Mouse (Mus musculus): ENCODE data around the gene Tmem184b. TPM values are rescaled to one million over a fixed set of nuclear protein-coding genes. Genes with fewer than 3 reads are reported as not detected.

The Tmem184b gene
- polyA plus RNA-seq, 1 experiment from 2014 or later: 43.1 TPM

GRCm38 (mm10) chr15:79393101-79393500, 10.3 kb downstream of the Tmem184b start:
- H3K4me1 ChIP-seq: peaks cover 58% of the 10 kb centered on the region
- WGBS: 90% methylated on average over 6 of the region's 6 CpGs
- H3K4me3 ChIP-seq (replicated peaks): no peak overlapping the region
- H3K27me3 ChIP-seq (replicated peaks): no peaks in the 10 kb centered on the region
- no peak for ATAC-seq (ENCODE audit: low FRiP score)
- no peaks in the 10 kb centered on the region for H3K9me3 ChIP-seq (replicated peaks)
- H3K36me3 ChIP-seq: peaks cover 2% of the 10 kb centered on the region; the same call in 1 of the 2 replicates
- no peak overlapping the region for H3K4me2 ChIP-seq
- H3K9ac ChIP-seq (replicated peaks): no peak overlapping the region
- no peak overlapping the region for H3K27ac ChIP-seq (replicated peaks)

GRCm38 (mm10) chr15:79392527-79392926, 10.8 kb downstream of the Tmem184b start:
- Histone ChIP-seq H3K36me3 (peaks cover 1% of the 10 kb centered on the region; the same call in 1 of the 2 replicates), H3K27ac (replicated peaks) (no peak overlapping the region), H3K9me3 (replicated peaks) (no peaks in the 10 kb centered on the region), H3K4me3 (replicated peaks) (no peak overlapping the region), H3K4me2 (no peak overlapping the region), H3K27me3 (replicated peaks) (no peaks in the 10 kb centered on the region), H3K9ac (replicated peaks) (no peak overlapping the region), H3K4me1 (peaks cover 58% of the 10 kb centered on the region)
- ATAC-seq (ENCODE audit: low FRiP score): no peak
- WGBS: 95% methylated on average over 5 of the region's 5 CpGs

- Histone ChIP-seq H3K4me3 (replicated peaks) (no peak overlapping the region), H3K36me3 (no peaks in the 10 kb centered on the region), H3K4me1 (peaks cover 58% of the 10 kb centered on the region), H3K27me3 (replicated peaks) (no peaks in the 10 kb centered on the region), H3K9ac (replicated peaks) (no peak overlapping the region), H3K27ac (replicated peaks) (peak overlapping the region; percentile 48), H3K4me2 (no peak overlapping the region), H3K9me3 (replicated peaks) (no peaks in the 10 kb centered on the region)
- 49% methylated on average over 7 of the region's 7 CpGs for WGBS
- peak; percentile 48; the same call in 1 of the 2 replicates for ATAC-seq (ENCODE audit: low FRiP score)
Measured at GRCm38 (mm10) chr15:79391447-79392093, 11.8 kb downstream of the Tmem184b start.

DNA sequence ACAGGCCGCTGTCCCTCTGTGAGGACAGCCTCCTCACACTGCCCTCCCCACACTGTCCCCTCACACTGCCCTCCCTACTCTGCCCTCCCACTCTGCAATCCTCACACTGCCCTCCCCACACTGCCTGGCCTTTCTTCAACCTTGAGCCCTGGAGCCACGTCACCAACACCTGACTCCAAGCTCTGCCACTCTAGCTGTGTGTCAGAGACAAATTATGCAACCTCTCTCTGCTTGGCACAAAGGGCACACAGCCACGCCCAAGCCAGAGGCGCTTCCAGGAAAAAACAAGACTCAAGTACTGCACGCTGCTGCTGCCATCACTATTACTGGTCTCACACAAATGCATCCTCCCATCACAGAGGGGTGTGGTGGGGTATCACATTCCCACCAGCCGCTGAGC, 12.9 kb downstream of the Tmem184b start:
- Histone ChIP-seq H3K36me3 (no peaks in the 10 kb centered on the region), H3K27me3 (replicated peaks) (no peaks in the 10 kb centered on the region), H3K27ac (replicated peaks) (no peak overlapping the region), H3K4me1 (peaks cover 54% of the 10 kb centered on the region), H3K9ac (replicated peaks) (no peak overlapping the region), H3K4me2 (no peak overlapping the region), H3K4me3 (replicated peaks) (no peak overlapping the region), H3K9me3 (replicated peaks) (no peaks in the 10 kb centered on the region)
- 87% methylated on average over 6 of the region's 6 CpGs for WGBS
- ATAC-seq (ENCODE audit: low FRiP score): no peak

GRCm38 (mm10) chr15:79388171-79388570, 15.2 kb downstream of the Tmem184b start:
- no peak overlapping the region for H3K4me2 ChIP-seq
- H3K9me3 ChIP-seq (replicated peaks): no peaks in the 10 kb centered on the region
- ATAC-seq (ENCODE audit: low FRiP score): no peak
- no peak overlapping the region for H3K4me3 ChIP-seq (replicated peaks)
- H3K36me3 ChIP-seq: no peaks in the 10 kb centered on the region
- WGBS: 79% methylated on average over 6 of the region's 6 CpGs
- H3K27me3 ChIP-seq (replicated peaks): no peaks in the 10 kb centered on the region
- peaks cover 32% of the 10 kb centered on the region for H3K4me1 ChIP-seq
- no peak overlapping the region for H3K9ac ChIP-seq (replicated peaks)
- no peak overlapping the region for H3K27ac ChIP-seq (replicated peaks)

GRCm38 (mm10) chr15:79387611-79388010, 15.8 kb downstream of the Tmem184b start:
- Histone ChIP-seq H3K9ac (replicated peaks) (no peak overlapping the region), H3K36me3 (no peaks in the 10 kb centered on the region), H3K4me1 (peaks cover 26% of the 10 kb centered on the region), H3K27ac (replicated peaks) (no peak overlapping the region), H3K9me3 (replicated peaks) (no peaks in the 10 kb centered on the region), H3K4me2 (no peak overlapping the region), H3K4me3 (replicated peaks) (no peak overlapping the region), H3K27me3 (replicated peaks) (no peaks in the 10 kb centered on the region)
- WGBS: 84% methylated on average over 7 of the region's 7 CpGs
- ATAC-seq (ENCODE audit: low FRiP score): no peak

GRCm38 (mm10) chr15:79387081-79387480, 16.3 kb downstream of the Tmem184b start:
- H3K27me3 ChIP-seq (replicated peaks): no peaks in the 10 kb centered on the region
- no peak overlapping the region for H3K4me2 ChIP-seq
- peaks cover 21% of the 10 kb centered on the region for H3K4me1 ChIP-seq
- H3K27ac ChIP-seq (replicated peaks): no peak overlapping the region
- ATAC-seq (ENCODE audit: low FRiP score): no peak
- no peak overlapping the region for H3K9ac ChIP-seq (replicated peaks)
- WGBS: 73% methylated on average over 6 of the region's 6 CpGs
- H3K9me3 ChIP-seq (replicated peaks): no peaks in the 10 kb centered on the region
- H3K36me3 ChIP-seq: no peaks in the 10 kb centered on the region
- H3K4me3 ChIP-seq (replicated peaks): no peak overlapping the region

DNA sequence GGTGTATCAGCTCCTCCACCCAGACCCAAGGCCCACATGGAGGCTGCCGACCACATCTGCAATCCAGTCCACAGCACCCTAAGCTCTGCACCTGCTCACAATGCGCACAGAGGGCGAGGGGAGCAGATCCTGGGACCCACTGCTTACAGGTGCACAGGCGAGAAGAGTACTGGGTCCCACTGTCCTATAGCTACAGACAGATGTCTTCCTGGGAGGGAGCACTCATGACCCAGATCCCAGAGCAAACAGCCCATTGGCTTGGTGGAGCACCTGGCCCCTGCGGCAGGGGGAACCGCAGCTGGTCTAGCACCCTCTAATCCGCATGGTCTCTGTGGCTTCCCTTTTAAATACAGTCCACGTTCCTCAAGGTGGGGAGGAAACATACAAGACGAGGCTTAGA, 21.7 kb downstream of the Tmem184b start:
- H3K9me3 ChIP-seq (replicated peaks): no peaks in the 10 kb centered on the region
- H3K9ac ChIP-seq (replicated peaks): no peak overlapping the region
- H3K4me2 ChIP-seq: no peak overlapping the region
- no peak for ATAC-seq (ENCODE audit: low FRiP score)
- 88% methylated on average over 9 of the region's 9 CpGs for WGBS
- H3K4me3 ChIP-seq (replicated peaks): no peak overlapping the region
- H3K27me3 ChIP-seq (replicated peaks): no peaks in the 10 kb centered on the region
- H3K36me3 ChIP-seq: peaks cover 18% of the 10 kb centered on the region
- no peak overlapping the region for H3K27ac ChIP-seq (replicated peaks)
- H3K4me1 ChIP-seq: peaks cover 12% of the 10 kb centered on the region

DNA sequence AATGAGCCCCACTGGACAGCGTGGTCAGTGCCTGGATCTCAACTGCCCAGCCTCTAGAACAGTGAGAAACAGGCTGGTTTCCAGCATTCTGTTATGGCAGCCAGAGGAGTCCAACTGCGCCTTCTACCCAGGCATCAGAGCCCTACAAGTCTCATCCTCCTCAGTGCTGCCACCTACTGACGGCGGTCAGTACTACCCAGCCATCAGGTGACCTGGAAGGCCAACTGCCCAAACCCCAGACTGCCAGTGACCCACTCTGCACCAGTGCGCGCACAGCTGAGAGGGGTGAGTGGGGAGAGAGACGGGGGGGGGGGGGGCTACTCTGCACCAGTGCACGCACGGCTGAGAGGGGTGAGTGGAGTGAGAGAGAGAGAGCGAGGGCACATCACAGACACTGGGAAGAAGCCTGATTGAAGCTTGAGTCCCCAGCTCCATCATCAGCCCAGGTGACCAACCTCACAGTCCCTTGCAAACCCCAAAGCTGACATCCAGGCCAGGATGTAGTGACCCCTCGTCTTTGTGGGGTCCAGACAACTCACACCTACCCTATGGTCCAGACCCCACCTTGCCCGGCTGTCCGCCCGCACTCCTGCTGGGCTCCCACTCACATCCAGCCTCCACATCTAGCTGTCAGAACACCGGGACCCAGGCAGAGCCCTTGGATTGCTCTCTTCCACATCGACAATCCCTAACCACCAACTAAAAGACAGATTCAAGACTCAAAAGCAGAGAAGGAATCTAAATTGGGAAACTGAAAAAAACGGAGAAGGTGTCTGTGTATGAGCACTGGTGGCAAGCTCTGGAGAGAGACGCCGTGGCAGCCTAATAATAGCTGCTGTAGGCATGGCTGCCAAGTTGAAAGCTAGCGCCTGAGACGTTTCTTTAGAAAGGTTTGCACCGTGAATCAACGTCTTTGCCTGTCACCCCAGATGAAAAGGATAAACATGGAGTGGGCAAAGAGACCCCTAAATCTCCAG, 22.6 kb downstream of the Tmem184b start:
- Histone ChIP-seq H3K27me3 (replicated peaks) (no peaks in the 10 kb centered on the region), H3K27ac (replicated peaks) (no peak overlapping the region; the same call in 1 of the 2 replicates), H3K4me1 (peaks cover 12% of the 10 kb centered on the region), H3K4me2 (no peak overlapping the region), H3K9me3 (replicated peaks) (no peaks in the 10 kb centered on the region), H3K4me3 (replicated peaks) (no peak overlapping the region), H3K9ac (replicated peaks) (no peak overlapping the region), H3K36me3 (peaks cover 26% of the 10 kb centered on the region)
- 51% methylated on average over 23 of the region's 23 CpGs for whole genome bisulfite sequencing
- ATAC-seq (ENCODE audit: low FRiP score): no peak

DNA sequence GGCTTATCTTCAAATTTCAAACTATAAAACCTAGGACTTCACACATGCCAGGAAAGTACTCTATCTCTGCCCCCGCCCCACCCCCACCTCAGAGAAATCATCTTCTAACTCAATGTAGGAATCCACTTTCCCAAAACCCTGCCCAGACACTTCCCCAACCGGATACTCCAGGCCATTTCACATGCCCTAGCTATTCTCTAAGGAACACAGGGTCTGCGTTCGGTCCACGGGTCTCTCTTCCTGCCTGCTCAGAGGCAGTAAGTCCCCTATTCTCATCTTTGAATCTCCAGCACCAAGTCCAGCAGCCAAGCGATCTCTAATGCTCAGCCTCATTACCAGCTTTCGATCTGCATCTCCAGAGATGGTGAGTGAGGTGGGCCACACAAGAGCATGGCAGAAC, 23.7 kb downstream of the Tmem184b start:
- no peak overlapping the region for H3K27ac ChIP-seq (replicated peaks)
- peaks cover 35% of the 10 kb centered on the region for H3K36me3 ChIP-seq
- peaks cover 12% of the 10 kb centered on the region for H3K4me1 ChIP-seq
- no peaks in the 10 kb centered on the region for H3K9me3 ChIP-seq (replicated peaks)
- WGBS: 93% methylated on average over 7 of the region's 7 CpGs
- no peak for ATAC-seq (ENCODE audit: low FRiP score)
- no peak overlapping the region for H3K4me3 ChIP-seq (replicated peaks)
- no peak overlapping the region for H3K9ac ChIP-seq (replicated peaks)
- no peaks in the 10 kb centered on the region for H3K27me3 ChIP-seq (replicated peaks)
- H3K4me2 ChIP-seq: no peak overlapping the region

- Histone ChIP-seq H3K4me3 (replicated peaks) (no peak overlapping the region), H3K27me3 (replicated peaks) (no peaks in the 10 kb centered on the region), H3K27ac (replicated peaks) (no peak overlapping the region), H3K9ac (replicated peaks) (no peak overlapping the region), H3K4me1 (peaks cover 12% of the 10 kb centered on the region), H3K4me2 (no peak overlapping the region), H3K36me3 (peaks cover 45% of the 10 kb centered on the region), H3K9me3 (replicated peaks) (no peaks in the 10 kb centered on the region)
- no peak for ATAC-seq (ENCODE audit: low FRiP score)
- WGBS: 98% methylated on average over 10 of the region's 10 CpGs
Measured at GRCm38 (mm10) chr15:79378608-79379007, 24.8 kb downstream of the Tmem184b start.

- Histone ChIP-seq H3K4me2 (no peak overlapping the region), H3K36me3 (peaks cover 54% of the 10 kb centered on the region), H3K4me1 (peaks cover 12% of the 10 kb centered on the region), H3K27me3 (replicated peaks) (no peaks in the 10 kb centered on the region), H3K4me3 (replicated peaks) (no peak overlapping the region), H3K27ac (replicated peaks) (no peak overlapping the region), H3K9ac (replicated peaks) (no peak overlapping the region), H3K9me3 (replicated peaks) (no peaks in the 10 kb centered on the region)
- 91% methylated on average over 6 of the region's 6 CpGs for WGBS
- ATAC-seq (ENCODE audit: low FRiP score): no peak
Measured at GRCm38 (mm10) chr15:79377681-79378080, 25.7 kb downstream of the Tmem184b start.
